Mouse (Mus musculus) olfactory bulb, adult 2 months (tissue): ENCODE measurements around the gene Mog.

ENCODE experiments used
- CTCF ChIP-seq: fragments of 200-500 bp; IDR thresholded peaks from 2 replicates; pipeline ENCODE4 v1.5.1; 2012; ENCODE audit warnings: low read depth, mild to moderate bottlenecking, low read length, moderate library complexity; ENCODE audit not compliant: insufficient read depth
- POLR2A ChIP-seq: fragments of 200-500 bp; IDR thresholded peaks from 2 replicates; pipeline ENCODE4 v1.6.1; 2012; ENCODE audit warnings: mild to moderate bottlenecking, low read depth, low read length, moderate library complexity; ENCODE audit not compliant: insufficient read depth

DNA sequence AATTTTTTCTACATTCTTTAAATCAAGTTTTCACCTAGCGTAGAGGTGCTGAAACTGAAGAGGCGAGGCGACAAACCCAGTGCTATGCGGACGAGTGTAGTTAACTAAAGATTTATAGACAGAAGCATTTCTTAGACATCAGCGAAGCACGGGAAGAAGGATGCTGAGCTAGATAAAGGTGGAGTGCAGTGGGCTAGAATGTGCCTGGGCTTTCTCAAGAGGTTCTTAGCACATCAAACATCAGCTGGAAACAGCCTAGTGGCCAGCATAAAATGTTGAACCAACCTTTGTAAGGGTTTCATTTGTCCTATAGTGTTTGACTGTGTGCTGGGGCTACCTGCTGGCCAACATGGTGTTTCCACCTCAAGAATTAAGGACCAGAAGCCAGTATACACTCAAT, 22.3 kb downstream of the Mog start, which contains the start of gene Zfp57:
- TF ChIP-seq POLR2A (no peak), CTCF (no peak)
